Mouse (Mus musculus) midbrain, embryonic 15.5 days (tissue): ENCODE measurements around the gene Blvrb. TPM values are rescaled to one million over a fixed set of nuclear protein-coding genes. Genes with fewer than 3 reads are reported as not detected.

Experiments used
- ATAC-seq: fragments of 200-750 bp; cut with Nextera tagmentation; replicated peaks from 2 replicates; pipeline ENCODE4 v1.8.0; 2017; ENCODE audit warnings: moderate TSS enrichment
- H3K27ac ChIP-seq: fragments of 300-500 bp; sonication (generic); 2 replicates; pipeline ENCODE4 v1.5.1; 2015; ENCODE audit warnings: mild to moderate bottlenecking, inconsistent platforms
- H3K27me3 ChIP-seq: fragments of 300-500 bp; sonication (generic); replicated peaks from 2 replicates; pipeline ENCODE4 v1.6.1; 2015; ENCODE audit warnings: inconsistent platforms
- H3K36me3 ChIP-seq: fragments of 300-500 bp; sonication (generic); replicated peaks from 2 replicates; pipeline ENCODE4 v1.6.1; 2015; ENCODE audit warnings: inconsistent platforms
- H3K4me1 ChIP-seq: fragments of 300-500 bp; sonication (generic); 2 replicates; pipeline ENCODE4 v1.6.1; 2015; ENCODE audit warnings: inconsistent platforms
- H3K4me2 ChIP-seq: fragments of 300-500 bp; sonication (generic); 2 replicates; pipeline ENCODE4 v1.6.1; 2015; ENCODE audit warnings: inconsistent platforms, mild to moderate bottlenecking, moderate library complexity
- H3K4me3 ChIP-seq: fragments of 300-500 bp; sonication (generic); 2 replicates; pipeline ENCODE4 v1.5.1; 2015; ENCODE audit warnings: mild to moderate bottlenecking, inconsistent platforms
- H3K9ac ChIP-seq: fragments of 300-500 bp; sonication (generic); 2 replicates; pipeline ENCODE4 v1.6.1; 2015; ENCODE audit warnings: mild to moderate bottlenecking, inconsistent platforms
- H3K9me3 ChIP-seq: fragments of 300-500 bp; sonication (generic); 2 replicates; pipeline ENCODE4 v1.6.1; 2016; ENCODE audit warnings: inconsistent platforms
- WGBS: fragments of 180-500 bp; shearing (Covaris S2); methylation state at CpG from one replicate; pipeline ENCODE4 v1.1.7; 2015; ENCODE audit warnings: mixed read lengths; 5-methylcytosine and 5-hydroxymethylcytosine counted together
- polyA plus RNA-seq: library from polyadenylated mRNA; unstranded; fragments of >200 nt; fragmentation: Nextera tagmentation; extraction: Ambion mirVana; gene quantifications from 2 replicates; pipeline ENCODE4 v1.2.1, GENCODE M21; 2015

Blvrb gene
- polyA plus RNA-seq, 1 experiment from 2014 or later = 17.9 TPM

DNA sequence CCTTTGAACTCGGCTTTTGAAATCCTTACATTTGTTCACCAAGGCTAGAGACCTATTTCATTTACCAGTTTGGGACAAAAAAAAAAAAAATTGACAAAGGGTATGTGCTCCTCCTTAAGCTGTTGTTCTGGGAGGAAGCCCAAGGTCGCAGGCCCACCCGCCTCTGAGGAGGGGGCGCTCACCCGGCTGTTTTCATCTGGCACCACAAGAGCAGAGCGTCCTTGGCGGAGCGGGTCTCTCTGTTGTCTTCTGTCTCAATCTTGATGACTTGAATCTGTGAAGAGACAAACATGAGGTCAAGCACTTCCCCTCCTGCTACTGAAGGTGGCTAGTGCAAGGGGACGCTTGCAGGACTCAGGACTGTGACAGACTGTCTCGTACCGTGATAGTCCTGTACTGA is 19.8 kb upstream of the Blvrb start:
- Histone ChIP-seq H3K27me3 (no peaks in the 10 kb centered on the region), H3K9ac (no peak overlapping the region), H3K4me3 (no peak overlapping the region), H3K36me3 (peaks cover 29% of the 10 kb centered on the region), H3K27ac (no peak overlapping the region), H3K4me1 (no peaks in the 10 kb centered on the region), H3K4me2 (no peak overlapping the region), H3K9me3 (no peaks in the 10 kb centered on the region)
- 84% methylated on average over 11 of the region's 11 CpGs for WGBS
- ATAC-seq = no peak

DNA sequence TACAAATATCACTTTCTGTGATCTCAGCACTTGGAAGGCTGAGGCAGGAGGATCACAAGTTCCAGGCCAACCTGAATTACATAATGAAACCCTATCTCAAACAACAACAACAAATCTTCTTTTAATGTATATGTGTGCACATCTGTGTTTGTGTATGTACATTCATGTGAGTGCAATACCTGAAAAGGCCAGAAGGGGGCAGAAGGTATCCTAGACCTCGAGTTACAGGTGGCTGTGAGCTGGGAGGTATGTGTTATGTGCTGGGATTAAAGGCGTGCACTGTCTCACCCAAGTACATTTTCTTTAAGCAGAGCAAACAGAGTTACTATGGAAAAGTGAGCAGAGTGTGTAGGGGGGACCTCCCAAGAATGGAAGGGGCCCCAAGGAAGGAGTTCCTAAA is 18.6 kb upstream of the Blvrb start:
- no peak overlapping the region for H3K4me3 ChIP-seq
- ATAC-seq = no peak
- no peak overlapping the region for H3K27ac ChIP-seq
- peaks cover 22% of the 10 kb centered on the region for H3K36me3 ChIP-seq
- H3K4me2 ChIP-seq = no peak overlapping the region
- H3K27me3 ChIP-seq = peaks cover 5% of the 10 kb centered on the region
- no peaks in the 10 kb centered on the region for H3K4me1 ChIP-seq
- no peaks in the 10 kb centered on the region for H3K9me3 ChIP-seq
- H3K9ac ChIP-seq = no peak overlapping the region
- 60% methylated on average over 2 of the region's 2 CpGs for WGBS

DNA sequence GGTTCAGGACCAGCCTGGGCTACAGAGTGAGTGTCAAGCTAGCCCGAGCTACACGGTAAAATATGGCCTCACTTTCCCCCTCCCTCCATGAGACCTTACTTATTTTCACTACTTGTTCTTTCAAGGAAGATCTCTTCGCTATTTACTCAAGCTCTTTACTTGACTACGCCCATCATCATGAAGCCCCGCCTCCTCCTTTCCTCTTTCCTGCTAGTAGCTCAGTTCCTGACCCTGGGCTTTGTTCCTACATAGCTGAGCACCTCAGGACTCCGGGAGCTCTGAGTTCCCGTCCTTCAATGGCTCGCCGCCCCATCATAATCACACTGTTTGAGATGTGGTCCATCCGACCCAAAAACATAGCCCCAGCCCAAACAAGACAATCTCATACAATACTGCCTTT is 14.4 kb upstream of the Blvrb start:
- no peak overlapping the region for H3K9ac ChIP-seq
- no peak overlapping the region for H3K4me3 ChIP-seq
- WGBS = 33% methylated on average over 10 of the region's 10 CpGs
- no peak overlapping the region for H3K27ac ChIP-seq
- peaks cover 10% of the 10 kb centered on the region for H3K36me3 ChIP-seq
- no peak overlapping the region for H3K4me2 ChIP-seq
- peaks cover 13% of the 10 kb centered on the region for H3K27me3 ChIP-seq
- no peak for ATAC-seq
- no peaks in the 10 kb centered on the region for H3K9me3 ChIP-seq
- no peaks in the 10 kb centered on the region for H3K4me1 ChIP-seq

DNA sequence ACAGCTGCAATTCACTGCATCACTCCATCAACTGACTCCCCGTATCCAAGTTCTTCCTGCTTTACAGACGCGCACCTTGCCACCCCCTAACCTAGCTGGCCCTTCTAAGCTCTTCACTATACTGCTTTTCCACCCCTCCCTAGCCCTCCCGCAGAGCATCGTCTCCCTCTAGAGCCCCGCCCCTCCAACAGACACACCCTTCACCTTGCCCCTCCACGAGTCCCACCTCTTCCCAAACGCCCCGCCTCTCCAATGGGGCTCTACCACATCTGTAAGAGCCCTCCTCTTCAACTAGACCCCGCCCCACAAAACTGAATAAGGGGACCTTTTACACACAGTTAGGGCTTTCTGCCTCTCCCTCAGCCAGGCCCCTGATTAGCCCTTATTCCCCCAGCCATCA is 14.0 kb upstream of the Blvrb start:
- 18% methylated on average over 10 of the region's 10 CpGs for WGBS
- Histone ChIP-seq H3K9ac (no peak overlapping the region), H3K4me2 (no peak overlapping the region), H3K4me3 (no peak overlapping the region), H3K4me1 (no peaks in the 10 kb centered on the region), H3K27ac (no peak overlapping the region), H3K27me3 (peaks cover 13% of the 10 kb centered on the region), H3K9me3 (no peaks in the 10 kb centered on the region), H3K36me3 (peaks cover 10% of the 10 kb centered on the region)
- no peak for ATAC-seq

DNA sequence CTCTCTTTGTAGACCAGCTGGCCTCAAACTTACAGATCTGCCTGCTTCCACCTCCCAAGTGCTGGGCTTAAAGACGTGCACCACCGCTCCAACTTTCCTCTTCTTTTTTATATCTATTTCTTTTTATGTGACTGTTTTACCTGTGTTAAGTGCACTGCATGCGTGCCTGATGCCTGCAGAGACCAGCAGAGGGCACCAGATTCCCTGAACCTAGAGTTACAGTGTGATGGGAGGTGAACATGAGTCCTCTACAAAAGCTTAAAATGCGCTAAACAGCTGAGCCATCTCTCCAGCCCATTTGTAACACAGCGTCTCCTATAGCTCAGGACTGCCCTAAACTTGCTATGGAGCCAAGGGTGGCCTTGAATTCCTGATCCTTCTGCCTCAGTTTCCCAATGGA is 10.2 kb upstream of the Blvrb start:
- no peak overlapping the region for H3K27ac ChIP-seq
- no peak overlapping the region for H3K9ac ChIP-seq
- ATAC-seq = no peak
- H3K9me3 ChIP-seq = no peaks in the 10 kb centered on the region
- 52% methylated on average over 5 of the region's 5 CpGs for WGBS
- H3K4me2 ChIP-seq = no peak overlapping the region
- H3K36me3 ChIP-seq = no peaks in the 10 kb centered on the region; the same call in 1 of the 2 replicates
- H3K4me3 ChIP-seq = no peak overlapping the region
- H3K4me1 ChIP-seq = no peaks in the 10 kb centered on the region
- H3K27me3 ChIP-seq = peaks cover 13% of the 10 kb centered on the region

DNA sequence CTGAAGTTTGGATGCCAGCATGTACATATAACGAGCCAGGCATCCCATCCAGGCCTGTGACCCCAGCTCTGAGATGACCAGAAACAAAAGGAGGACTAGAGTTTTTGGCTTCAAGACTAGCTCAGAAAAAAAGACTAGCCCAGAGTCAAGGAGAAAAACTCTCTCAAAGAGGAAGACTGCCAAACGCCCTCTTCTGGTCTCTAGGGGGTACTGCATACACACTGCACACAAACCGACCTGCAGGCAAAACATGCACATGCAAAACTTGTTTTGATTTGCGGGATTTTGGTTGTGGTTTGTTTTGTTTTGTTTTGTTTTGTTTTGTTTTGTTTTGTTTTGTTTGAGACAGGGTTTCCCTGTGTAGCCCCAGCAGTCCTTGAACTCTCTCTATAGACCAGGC is 7.8 kb upstream of the Blvrb start:
- WGBS = 82% methylated on average over 4 of the region's 4 CpGs
- H3K27ac ChIP-seq = no peak overlapping the region
- H3K9me3 ChIP-seq = no peaks in the 10 kb centered on the region
- peaks cover under 1% of the 10 kb centered on the region; the same call in 1 of the 2 replicates for H3K27me3 ChIP-seq
- H3K4me2 ChIP-seq = no peak overlapping the region
- ATAC-seq = no peak
- H3K36me3 ChIP-seq = no peaks in the 10 kb centered on the region; the same call in 1 of the 2 replicates
- no peak overlapping the region for H3K9ac ChIP-seq
- no peak overlapping the region for H3K4me3 ChIP-seq
- H3K4me1 ChIP-seq = no peaks in the 10 kb centered on the region

DNA sequence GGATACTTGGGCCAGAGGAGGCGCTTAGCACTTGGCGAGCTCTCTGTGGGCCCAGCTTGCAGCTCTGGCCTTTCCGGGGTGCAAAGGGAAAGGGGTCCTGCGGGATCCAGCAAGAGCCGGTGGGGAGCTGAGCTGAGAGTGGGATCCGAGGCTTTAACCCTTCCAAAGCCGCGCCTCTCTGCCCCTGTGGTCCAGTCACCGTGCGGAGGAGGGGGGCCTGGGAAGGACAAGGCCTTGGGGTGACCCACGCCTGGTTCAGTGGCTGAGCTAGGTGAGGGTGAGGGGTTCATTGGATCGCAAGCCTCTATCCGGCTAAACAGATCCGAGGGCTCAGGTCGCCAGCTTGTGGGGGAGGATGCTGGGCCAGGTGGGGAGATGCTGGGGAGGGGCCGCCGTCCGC is 1.7 kb upstream of the Blvrb start:
- peaks cover 16% of the 10 kb centered on the region for H3K4me1 ChIP-seq
- H3K36me3 ChIP-seq = no peaks in the 10 kb centered on the region
- H3K9ac ChIP-seq = peak overlapping the region; percentile 75
- peak overlapping the region; percentile 81 for H3K27ac ChIP-seq
- WGBS = 1% methylated on average over 15 of the region's 18 CpGs
- ATAC-seq = peak; percentile 2; the same call in 1 of the 2 replicates
- peak overlapping the region; percentile 78 for H3K4me3 ChIP-seq
- H3K27me3 ChIP-seq = no peaks in the 10 kb centered on the region; the same call in 1 of the 2 replicates
- peak overlapping the region; percentile 96 for H3K4me2 ChIP-seq
- H3K9me3 ChIP-seq = no peaks in the 10 kb centered on the region

DNA sequence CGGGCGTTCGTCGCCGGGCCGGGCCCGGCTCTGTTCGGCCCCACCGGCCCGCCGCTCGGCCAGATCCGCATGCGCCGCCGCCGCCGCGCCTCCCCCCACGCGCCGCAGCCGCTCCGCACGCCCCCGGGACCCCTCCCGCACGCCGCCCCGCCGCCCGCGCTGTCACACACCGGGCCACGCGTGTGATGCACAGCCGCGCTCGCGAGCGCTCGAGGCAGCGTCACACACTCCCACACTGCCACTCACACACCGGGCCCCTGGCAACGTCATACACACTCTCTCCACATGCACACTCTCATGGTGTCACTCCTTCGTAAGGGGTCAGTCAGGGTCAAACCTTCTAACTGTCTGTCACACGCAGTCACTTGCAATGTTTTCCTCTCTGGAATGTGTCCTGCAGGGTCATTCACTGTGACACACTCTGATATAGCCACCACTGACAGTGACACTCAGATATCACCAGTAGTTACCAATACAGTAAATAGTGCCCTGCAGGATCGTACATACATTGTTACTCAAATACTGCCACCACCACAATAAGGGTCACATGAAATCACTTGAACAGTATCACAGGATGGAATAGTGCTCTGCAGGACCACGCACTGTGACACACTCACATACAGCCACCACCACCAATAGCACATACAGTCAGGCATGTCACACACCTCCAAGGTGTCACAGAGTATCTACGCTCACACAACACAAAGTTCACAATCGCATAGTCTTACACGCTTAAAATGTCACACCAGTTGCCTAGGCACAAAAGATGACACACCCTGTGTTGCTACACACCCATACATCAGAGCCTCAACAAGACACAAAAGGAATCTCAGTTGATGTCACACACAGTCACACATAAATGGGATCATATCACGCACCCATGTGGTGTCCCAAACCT is 1.0 kb upstream of the Blvrb start:
- H3K27ac ChIP-seq = peak overlapping the region; percentile 81
- H3K4me2 ChIP-seq = peak overlapping the region; percentile 96
- H3K9ac ChIP-seq = peak overlapping the region; percentile 75
- peak; percentile 73 for ATAC-seq
- H3K36me3 ChIP-seq = no peaks in the 10 kb centered on the region
- no peaks in the 10 kb centered on the region; the same call in 1 of the 2 replicates for H3K27me3 ChIP-seq
- peak overlapping the region; percentile 78 for H3K4me3 ChIP-seq
- H3K4me1 ChIP-seq = peaks cover 16% of the 10 kb centered on the region
- no peaks in the 10 kb centered on the region for H3K9me3 ChIP-seq
- 8% methylated on average over 47 of the region's 53 CpGs for WGBS

DNA sequence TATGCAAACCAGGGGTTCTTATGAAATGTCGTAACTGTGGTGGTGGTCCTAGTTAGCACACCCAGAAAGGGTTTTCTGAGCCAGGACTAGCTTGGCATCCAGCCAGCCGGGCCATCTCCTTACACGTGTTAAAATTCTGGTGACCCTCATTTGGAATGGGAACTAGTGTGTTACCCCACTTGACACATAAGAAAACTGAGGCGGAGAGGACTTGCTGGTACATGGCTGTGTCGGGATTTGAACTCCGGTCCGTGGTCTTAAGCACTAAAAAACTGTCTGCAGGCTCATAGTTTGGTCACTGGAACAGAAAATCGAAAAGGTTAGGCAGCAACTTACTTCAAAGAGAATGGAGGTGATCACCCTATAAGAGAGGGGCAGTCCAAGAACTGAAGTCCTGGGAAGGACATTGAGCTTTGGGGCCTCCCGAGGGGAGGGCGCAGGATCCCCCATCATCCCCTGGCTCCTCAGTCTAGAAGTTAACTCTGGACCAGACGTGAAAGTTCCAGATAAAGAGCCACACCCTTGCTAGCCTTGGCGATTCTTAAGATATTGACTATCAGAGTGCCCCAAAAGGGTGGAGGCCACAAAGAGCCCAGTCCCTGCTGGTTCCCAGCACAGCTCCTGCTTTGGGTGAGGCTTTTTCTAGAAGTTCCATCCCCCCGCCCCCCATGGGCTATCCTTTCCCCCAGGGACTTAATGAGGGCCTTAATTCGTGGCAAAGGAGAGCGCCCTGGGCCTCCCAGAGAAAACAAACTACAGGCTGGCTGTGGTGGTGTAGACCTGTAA is 836 bp downstream of the Blvrb start:
- peaks cover 16% of the 10 kb centered on the region for H3K4me1 ChIP-seq
- no peaks in the 10 kb centered on the region for H3K9me3 ChIP-seq
- H3K27ac ChIP-seq = no peak overlapping the region
- no peak overlapping the region for H3K9ac ChIP-seq
- peak overlapping the region; percentile 96 for H3K4me2 ChIP-seq
- H3K27me3 ChIP-seq = no peaks in the 10 kb centered on the region; the same call in 1 of the 2 replicates
- H3K4me3 ChIP-seq = peak overlapping the region; percentile 78
- 62% methylated on average over 15 of the region's 15 CpGs for WGBS
- no peaks in the 10 kb centered on the region for H3K36me3 ChIP-seq
- no peak for ATAC-seq

DNA sequence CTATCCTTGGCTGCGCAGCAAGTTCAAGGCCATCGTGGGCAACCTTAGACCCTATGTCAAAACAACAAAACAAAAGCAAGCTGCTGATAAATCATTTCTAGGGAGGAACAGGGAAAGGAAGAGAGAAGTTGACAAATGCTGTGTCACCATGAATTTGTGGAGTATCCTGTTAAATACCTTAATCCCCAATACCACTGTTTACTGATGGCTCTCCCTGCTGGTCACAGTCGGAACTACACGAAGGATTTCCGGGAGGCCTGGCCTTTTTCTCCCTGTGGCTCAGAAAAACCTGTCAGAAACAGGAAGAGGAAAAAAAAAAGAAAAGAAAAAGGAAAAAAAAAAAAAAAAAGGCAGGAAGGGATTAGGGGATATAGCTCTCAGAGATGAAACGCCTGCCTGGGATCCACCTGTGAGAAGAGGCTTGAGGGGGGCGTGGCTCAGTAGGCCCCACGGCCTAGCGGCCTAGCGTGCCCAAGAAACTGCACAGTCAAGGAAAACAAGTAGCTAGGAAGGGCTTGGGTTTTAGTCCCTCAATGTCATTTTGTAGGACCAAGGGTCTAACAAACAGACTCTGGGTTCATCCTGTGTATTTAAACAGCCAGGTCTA is 1.6 kb downstream of the Blvrb start:
- Histone ChIP-seq H3K4me1 (peaks cover 16% of the 10 kb centered on the region), H3K36me3 (no peaks in the 10 kb centered on the region), H3K4me2 (no peak overlapping the region), H3K27ac (no peak overlapping the region), H3K4me3 (no peak overlapping the region), H3K9ac (no peak overlapping the region), H3K9me3 (no peaks in the 10 kb centered on the region), H3K27me3 (no peaks in the 10 kb centered on the region; the same call in 1 of the 2 replicates)
- ATAC-seq = no peak
- WGBS = 63% methylated on average over 10 of the region's 10 CpGs

DNA sequence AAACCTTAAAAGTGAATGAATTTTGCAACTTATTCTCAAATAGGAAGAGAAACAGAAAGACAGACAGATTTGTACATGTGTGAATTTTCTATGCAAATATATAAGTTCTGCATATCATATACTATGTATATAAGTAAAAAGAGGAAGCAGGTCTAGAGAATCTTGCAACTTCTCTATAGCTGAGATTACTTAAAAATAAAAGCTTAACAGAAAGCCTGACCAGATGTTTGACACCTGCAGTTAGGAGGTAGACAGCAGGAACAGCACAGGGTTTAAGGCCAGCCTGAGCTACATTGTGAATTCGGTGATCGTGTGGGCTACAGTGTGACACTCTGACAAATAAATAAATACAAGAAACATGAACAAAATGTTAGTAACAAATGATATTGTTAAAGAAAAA is 3.6 kb downstream of the Blvrb start:
- no peak for ATAC-seq
- WGBS = 93% methylated on average over 2 of the region's 2 CpGs
- Histone ChIP-seq H3K4me3 (no peak overlapping the region), H3K9ac (no peak overlapping the region), H3K4me1 (peaks cover 11% of the 10 kb centered on the region), H3K4me2 (no peak overlapping the region), H3K27me3 (no peaks in the 10 kb centered on the region), H3K36me3 (no peaks in the 10 kb centered on the region), H3K27ac (no peak overlapping the region), H3K9me3 (no peaks in the 10 kb centered on the region)

DNA sequence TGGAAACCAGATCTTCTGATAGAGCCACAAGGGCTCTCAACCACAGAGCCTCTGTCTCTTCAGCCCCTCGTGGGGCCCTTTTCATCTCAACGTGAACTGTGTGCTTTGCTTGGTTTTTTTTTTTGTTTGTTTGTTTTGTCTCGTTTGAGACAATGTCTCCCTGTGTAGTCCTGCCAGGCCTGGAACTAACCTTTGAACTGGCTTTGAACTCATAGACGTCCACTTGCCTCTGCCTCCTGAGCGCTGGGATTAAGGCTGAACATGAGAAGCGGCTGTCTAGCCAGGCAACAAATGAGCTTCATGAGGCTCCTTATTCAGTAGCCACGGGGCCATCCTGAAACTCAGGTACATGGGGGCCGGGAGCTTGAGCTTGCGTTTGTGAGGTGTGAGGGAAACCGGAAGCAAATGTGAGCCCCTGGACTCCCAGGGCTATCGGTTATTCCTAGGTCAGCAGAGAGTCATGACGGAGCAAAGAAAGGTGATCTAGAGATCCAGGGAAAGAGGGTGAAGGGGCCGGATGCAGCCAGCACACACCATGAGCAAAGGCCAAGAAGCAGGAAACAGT is 4.5 kb downstream of the Blvrb start:
- no peaks in the 10 kb centered on the region for H3K9me3 ChIP-seq
- no peak overlapping the region for H3K9ac ChIP-seq
- no peaks in the 10 kb centered on the region for H3K36me3 ChIP-seq
- H3K4me3 ChIP-seq = no peak overlapping the region
- no peak for ATAC-seq
- H3K27ac ChIP-seq = no peak overlapping the region
- WGBS = 54% methylated on average over 13 of the region's 13 CpGs
- H3K4me1 ChIP-seq = peaks cover 3% of the 10 kb centered on the region
- H3K4me2 ChIP-seq = no peak overlapping the region
- no peaks in the 10 kb centered on the region for H3K27me3 ChIP-seq
